Mouse (Mus musculus): ENCODE data around the gene Perp.

The Perp gene

GRCm38 (mm10) chr10:18861418-18861817 lies 16.6 kb downstream of the Perp start:
- DNase-seq (ENCODE audit: low read depth, low spot score) = peak; percentile 34

DNA sequence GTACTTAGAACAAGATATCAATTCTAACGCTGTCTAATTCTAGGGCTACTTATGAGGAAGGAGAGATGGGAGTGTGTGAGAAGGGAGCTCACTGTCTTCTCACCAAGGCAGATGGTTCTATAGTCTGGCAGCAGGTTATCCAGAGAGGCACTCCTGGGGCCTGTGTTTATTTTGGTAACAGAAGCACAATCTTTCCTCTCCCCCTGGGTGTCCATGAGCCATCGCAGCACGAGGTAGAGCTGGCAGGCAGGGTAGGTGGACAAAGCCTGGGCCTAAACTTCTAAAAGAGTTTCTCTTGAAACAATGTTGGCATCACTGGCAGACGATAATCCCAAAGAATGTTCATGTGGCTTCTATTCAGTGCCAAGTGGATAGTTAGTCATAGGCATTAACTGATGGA lies 18.5 kb downstream of the Perp start:
- DNase-seq (ENCODE audit: low read depth, low spot score) = peak; percentile 42

DNA sequence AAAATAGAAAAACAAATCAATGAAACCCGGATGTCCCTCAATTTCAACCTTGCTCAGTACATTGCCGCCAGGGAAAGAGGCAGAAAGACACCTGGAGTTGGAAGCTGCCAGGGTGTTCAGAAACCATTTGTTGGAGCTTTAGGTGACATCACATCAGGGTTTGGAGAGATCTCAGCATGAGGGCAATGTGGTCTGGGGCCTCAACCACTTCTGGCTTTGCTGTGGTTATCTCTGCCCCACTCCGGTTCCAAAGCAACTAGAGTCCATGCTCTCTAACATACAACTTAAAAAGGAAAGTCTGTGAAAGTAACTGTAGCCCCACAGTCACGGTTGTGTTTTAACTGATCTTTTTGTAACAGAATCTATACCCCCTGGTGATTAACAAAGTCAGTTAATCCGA lies 19.9 kb downstream of the Perp start:
- DNase-seq (ENCODE audit: low read depth, low spot score) = no peak

GRCm38 (mm10) chr10:18870990-18871389 lies 26.2 kb downstream of the Perp start:
- DNase-seq (ENCODE audit: low read depth, low spot score) = no peak

DNA sequence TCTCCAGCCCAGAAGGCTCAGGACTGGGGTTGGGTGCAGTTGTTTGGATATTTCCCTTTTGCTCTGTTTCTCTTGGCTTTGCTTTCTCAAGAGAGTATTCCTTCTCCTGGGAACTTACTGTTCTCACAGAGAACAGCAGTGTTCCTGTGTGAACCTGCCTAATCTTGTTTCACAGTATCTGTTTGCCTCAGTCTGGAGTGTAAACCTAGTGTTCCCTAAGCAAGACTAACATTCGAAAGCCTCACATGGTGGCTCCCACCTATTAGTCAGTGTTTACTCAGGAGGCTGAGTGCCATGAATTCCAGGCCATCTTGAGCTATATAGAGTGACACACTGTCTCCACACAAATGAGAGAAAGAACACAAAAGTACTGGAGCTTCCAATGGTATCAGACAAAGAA lies 31.4 kb downstream of the Perp start:
- peak; percentile 30 for DNase-seq (ENCODE audit: low read depth, low spot score)

DNA sequence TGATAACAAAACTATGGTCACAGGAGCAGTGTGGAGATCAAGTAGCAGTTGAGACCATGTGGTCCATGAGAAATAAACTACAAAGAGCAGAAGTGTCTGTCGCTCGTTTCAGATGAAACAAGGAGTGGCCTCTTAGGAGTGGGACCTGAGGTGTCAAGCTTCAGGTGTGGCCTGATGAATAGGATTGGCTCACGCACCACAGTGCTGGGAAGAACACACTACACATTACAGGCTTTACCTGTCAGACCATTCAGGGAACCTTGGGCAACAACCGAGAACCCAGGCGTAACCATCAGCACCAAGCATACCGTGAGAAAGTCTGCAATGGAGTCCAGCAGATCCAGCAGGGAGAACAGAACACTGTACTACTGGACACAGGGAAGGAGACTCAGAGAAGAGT lies 33.3 kb downstream of the Perp start:
- no peak for DNase-seq (ENCODE audit: low read depth, low spot score)

- no peak for DNase-seq (ENCODE audit: low read depth, low spot score)
Measured at GRCm38 (mm10) chr10:18879160-18879559, 34.3 kb downstream of the Perp start.

DNA sequence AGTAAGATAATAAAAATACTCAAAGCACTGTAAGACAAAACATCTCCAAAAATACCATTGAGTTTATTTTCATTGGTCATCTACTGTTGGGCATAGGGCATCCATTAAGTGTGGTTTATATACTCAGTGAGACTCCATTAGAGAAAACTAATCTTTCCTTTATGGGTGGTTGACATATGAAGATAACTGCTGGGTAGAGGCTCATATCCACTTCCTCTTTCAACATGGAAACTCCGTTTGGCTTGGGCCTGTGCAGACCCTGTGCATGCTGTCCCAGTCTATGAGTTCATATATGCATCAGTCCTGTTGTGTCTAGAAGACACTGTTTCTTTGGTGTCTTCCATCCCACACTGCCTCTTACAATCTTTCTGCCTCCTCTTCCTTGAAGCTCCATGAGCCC lies 34.9 kb downstream of the Perp start:
- DNase-seq (ENCODE audit: low read depth, low spot score) = no peak

- DNase-seq (ENCODE audit: low read depth, low spot score) = no peak
Measured at GRCm38 (mm10) chr10:18882190-18882589, 37.4 kb downstream of the Perp start.

DNA sequence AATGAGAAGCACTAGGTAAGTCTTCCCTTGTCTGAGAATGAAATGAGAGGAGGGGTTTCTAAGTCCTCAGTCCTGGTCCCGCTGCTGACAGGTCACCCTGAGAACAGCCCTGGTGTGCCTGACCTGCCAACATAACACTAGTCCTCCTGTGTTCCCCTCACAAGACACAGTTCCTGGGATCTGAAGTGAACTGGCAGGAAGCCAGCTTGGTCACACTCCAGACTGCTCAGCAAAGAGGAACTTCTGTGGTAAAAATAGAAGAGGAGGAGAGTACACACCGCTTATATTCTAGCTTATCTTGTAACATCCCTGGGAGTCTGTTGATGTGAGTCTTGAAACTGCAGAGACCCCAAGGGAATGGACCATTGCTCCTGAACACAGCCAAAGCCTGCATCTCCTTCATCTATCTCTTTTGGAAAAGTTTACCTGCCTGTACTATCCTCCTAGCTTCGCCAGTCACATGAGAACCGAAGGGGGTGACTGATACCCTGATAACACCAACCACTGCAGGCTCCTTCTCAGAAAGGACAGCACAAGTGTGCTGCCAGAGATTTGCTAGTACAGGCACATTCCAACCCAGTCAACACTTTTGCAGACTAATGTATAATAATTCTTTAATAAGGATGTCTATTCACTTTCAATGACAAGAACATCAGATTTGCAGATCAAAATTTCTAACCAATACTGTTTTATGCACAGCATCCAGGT lies 42.3 kb downstream of the Perp start:
- DNase-seq (ENCODE audit: low read depth, low spot score) = peak; percentile 86

GRCm38 (mm10) chr10:18888751-18889150 lies 43.9 kb downstream of the Perp start:
- no peak for DNase-seq (ENCODE audit: low read depth, low spot score)

DNA sequence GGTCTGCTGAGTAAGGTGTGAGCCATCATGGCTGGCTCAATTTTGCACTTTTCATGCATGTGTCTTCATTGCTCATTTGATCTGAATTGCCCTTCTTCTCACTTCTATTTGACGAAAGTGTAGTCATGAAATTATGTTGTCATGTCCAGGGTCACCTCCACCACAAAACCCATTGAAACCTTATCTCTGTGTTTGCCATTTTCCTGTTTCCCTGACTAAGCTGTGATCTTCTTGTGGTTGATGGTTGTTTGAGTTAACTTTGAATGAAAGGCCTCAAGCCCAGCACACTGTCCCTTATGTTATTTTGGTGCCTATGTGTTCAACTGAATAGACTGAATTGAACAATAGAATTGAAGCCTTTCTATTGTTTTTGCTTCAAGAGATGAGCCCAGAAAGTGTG lies 44.4 kb downstream of the Perp start:
- DNase-seq (ENCODE audit: low read depth, low spot score) = no peak

- no peak for DNase-seq (ENCODE audit: low read depth, low spot score)
Measured at GRCm38 (mm10) chr10:18891110-18891509, 46.3 kb downstream of the Perp start.

DNA sequence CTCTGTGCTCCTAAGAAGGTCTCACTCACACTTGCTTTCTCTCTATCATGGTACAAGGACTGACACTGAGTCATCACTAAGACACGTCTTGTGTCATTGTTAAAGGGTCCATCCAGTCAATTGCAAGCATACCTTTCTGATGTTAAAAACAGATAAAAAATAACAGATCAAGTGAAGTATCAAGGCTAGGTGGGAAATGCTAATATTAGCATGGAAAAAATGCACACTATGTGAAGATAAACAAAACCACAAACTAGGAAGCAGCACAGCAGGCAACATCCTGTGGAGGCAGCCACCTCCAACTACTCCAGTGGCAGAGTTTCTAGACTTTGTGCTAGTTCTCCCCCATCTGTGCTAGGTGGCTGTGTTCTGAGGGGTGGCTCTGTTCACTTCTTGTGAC lies 47.3 kb downstream of the Perp start:
- DNase-seq (ENCODE audit: low read depth, low spot score) = no peak

DNA sequence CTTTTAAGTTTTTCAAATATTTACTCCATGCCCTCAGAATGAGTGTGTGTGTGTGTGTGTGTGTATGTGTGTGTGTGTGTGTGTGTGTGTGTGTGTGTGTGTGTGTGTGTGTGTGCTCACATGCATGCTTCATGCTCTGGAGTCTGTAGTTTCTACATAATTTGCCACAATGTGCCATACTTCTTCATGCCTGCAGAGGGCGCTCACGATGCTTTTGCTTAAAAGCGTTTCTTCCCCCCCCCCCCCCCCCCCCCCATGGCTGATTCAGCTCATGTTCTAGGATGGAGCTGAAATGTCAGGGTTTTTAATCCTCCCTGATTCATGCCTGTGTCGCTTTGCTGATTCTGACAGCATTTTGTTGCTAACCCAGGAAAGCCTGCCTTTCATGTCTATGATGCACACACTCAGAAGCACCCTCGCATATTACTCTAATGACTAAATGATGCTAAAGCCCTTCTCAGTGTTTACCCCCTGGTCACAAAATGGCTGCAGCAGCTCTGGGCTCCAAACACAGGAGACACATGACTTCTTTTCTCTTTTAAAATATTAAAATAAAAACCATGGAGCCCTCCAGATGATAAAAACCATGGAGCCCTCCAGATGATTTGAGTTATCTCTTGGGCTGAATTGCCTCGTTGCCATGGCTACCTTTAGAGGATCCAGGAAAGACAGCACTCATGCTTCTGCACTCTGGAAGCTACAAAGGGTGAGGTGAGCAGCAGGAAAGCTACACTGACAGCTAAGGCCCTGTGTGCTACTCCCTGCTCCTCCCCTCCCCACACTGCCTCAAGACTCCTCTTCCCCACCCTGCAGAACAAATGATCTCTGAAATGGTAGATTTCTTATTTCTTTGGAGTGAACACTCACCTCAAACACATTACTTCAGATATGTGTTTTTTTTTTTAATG lies 49.7 kb downstream of the Perp start:
- peak; percentile 45 for DNase-seq (ENCODE audit: low read depth, low spot score)

- peak; percentile 42 for DNase-seq (ENCODE audit: low read depth, low spot score)
Measured at GRCm38 (mm10) chr10:18904108-18904507, 59.3 kb downstream of the Perp start.

All from brain, adult 2 months (tissue).